Mouse (Mus musculus): ENCODE results near the gene Setx. TPM values are rescaled to one million over a fixed set of nuclear protein-coding genes. Genes with fewer than 3 reads are reported as not detected.

Gene Setx
- total RNA-seq, 1 experiment from 2014 or later = 205 TPM

GRCm38 (mm10) chr2:29124936-29125701, 1.1 kb downstream of the Setx start:
- ATAC-seq (ENCODE audit: extremely low read depth, insufficient number of reproducible peaks, low FRiP score, poor library complexity, severe bottlenecking) = peak; percentile 98

- ATAC-seq (ENCODE audit: extremely low read depth, insufficient number of reproducible peaks, low FRiP score, poor library complexity, severe bottlenecking) = no peak
Measured at GRCm38 (mm10) chr2:29130118-29130899, 6.3 kb downstream of the Setx start.

- ATAC-seq (ENCODE audit: extremely low read depth, insufficient number of reproducible peaks, low FRiP score, poor library complexity, severe bottlenecking) = no peak
Measured at GRCm38 (mm10) chr2:29135161-29135560, 11.2 kb downstream of the Setx start.

- ATAC-seq (ENCODE audit: extremely low read depth, insufficient number of reproducible peaks, low FRiP score, poor library complexity, severe bottlenecking) = no peak
Measured at GRCm38 (mm10) chr2:29151941-29152340, 28.0 kb downstream of the Setx start.

- no peak for ATAC-seq (ENCODE audit: extremely low read depth, insufficient number of reproducible peaks, low FRiP score, poor library complexity, severe bottlenecking)
Measured at GRCm38 (mm10) chr2:29168067-29168466, 44.1 kb downstream of the Setx start.

GRCm38 (mm10) chr2:29174887-29175286, 50.9 kb downstream of the Setx start:
- ATAC-seq (ENCODE audit: extremely low read depth, insufficient number of reproducible peaks, low FRiP score, poor library complexity, severe bottlenecking) = no peak

GRCm38 (mm10) chr2:29179810-29180209, 55.8 kb downstream of the Setx start:
- peak; percentile 94 for ATAC-seq (ENCODE audit: extremely low read depth, insufficient number of reproducible peaks, low FRiP score, poor library complexity, severe bottlenecking)

- no peak for ATAC-seq (ENCODE audit: extremely low read depth, insufficient number of reproducible peaks, low FRiP score, poor library complexity, severe bottlenecking)
Measured at GRCm38 (mm10) chr2:29181111-29181510, 57.1 kb downstream of the Setx start.

GRCm38 (mm10) chr2:29183266-29183924, 59.4 kb downstream of the Setx start:
- ATAC-seq (ENCODE audit: extremely low read depth, insufficient number of reproducible peaks, low FRiP score, poor library complexity, severe bottlenecking) = no peak

GRCm38 (mm10) chr2:29186209-29186608, 62.2 kb downstream of the Setx start:
- no peak; the same call in 1 of the 2 replicates for ATAC-seq (ENCODE audit: extremely low read depth, insufficient number of reproducible peaks, low FRiP score, poor library complexity, severe bottlenecking)

GRCm38 (mm10) chr2:29190392-29190791, 66.4 kb downstream of the Setx start:
- ATAC-seq (ENCODE audit: extremely low read depth, insufficient number of reproducible peaks, low FRiP score, poor library complexity, severe bottlenecking) = no peak

- ATAC-seq (ENCODE audit: extremely low read depth, insufficient number of reproducible peaks, low FRiP score, poor library complexity, severe bottlenecking) = peak; percentile 82
Measured at GRCm38 (mm10) chr2:29191216-29192215, 67.5 kb downstream of the Setx start.

- ATAC-seq (ENCODE audit: extremely low read depth, insufficient number of reproducible peaks, low FRiP score, poor library complexity, severe bottlenecking) = no peak
Measured at GRCm38 (mm10) chr2:29192629-29193278, 68.8 kb downstream of the Setx start.

GRCm38 (mm10) chr2:29193819-29194546, 70.0 kb downstream of the Setx start:
- no peak for ATAC-seq (ENCODE audit: extremely low read depth, insufficient number of reproducible peaks, low FRiP score, poor library complexity, severe bottlenecking)

GRCm38 (mm10) chr2:29194547-29195463, 70.8 kb downstream of the Setx start:
- peak; percentile 28; the same call in 1 of the 2 replicates for ATAC-seq (ENCODE audit: extremely low read depth, insufficient number of reproducible peaks, low FRiP score, poor library complexity, severe bottlenecking)

- no peak for ATAC-seq (ENCODE audit: extremely low read depth, insufficient number of reproducible peaks, low FRiP score, poor library complexity, severe bottlenecking)
Measured at GRCm38 (mm10) chr2:29196844-29197243, 72.9 kb downstream of the Setx start.
